In genomic region chr7:90131831-90132241, GRCm38 (mm10) we compare ENCODE assay signal across 8 mouse cellular contexts. TPM values are rescaled to one million over a fixed set of nuclear protein-coding genes. Genes with fewer than 3 reads are reported as not detected.
DNase-seq lines count a peak whose midpoint lies in the region; ATAC-seq and TF ChIP-seq lines count a peak whose summit lies in the region.

No protein-coding gene starts in this region.

- H3K4me1 ChIP-seq in bone marrow, adult 2 months (ENCODE audit: control insufficient read depth, insufficient read depth, low read length): no peaks in the 10 kb centered on the region; the same call in 1 of the 2 replicates
- peaks cover 50% of the 10 kb centered on the region for H3K4me1 ChIP-seq in heart, embryonic 13.5 days
- peaks cover 3% of the 10 kb centered on the region; the same call in 1 of the 2 replicates for H3K4me1 ChIP-seq in midbrain, postnatal 0 days (ENCODE audit: insufficient read depth, low read length)

- 9% methylated on average over 7 of the region's 7 CpGs for WGBS in bone marrow, adult 2 months
- WGBS in heart, embryonic 13.5 days: 3% methylated on average over 7 of the region's 7 CpGs
- 5% methylated on average over 7 of the region's 7 CpGs for WGBS in midbrain, postnatal 0 days

- peak overlapping the region; percentile 100 for H3K9ac ChIP-seq in heart, embryonic 13.5 days
- H3K9ac ChIP-seq in midbrain, postnatal 0 days (replicated peaks; ENCODE audit: low read length, poor library complexity, severe bottlenecking): peak overlapping the region; percentile 94

- H3K9me3 ChIP-seq in heart, embryonic 13.5 days: no peaks in the 10 kb centered on the region
- no peaks in the 10 kb centered on the region for H3K9me3 ChIP-seq in midbrain, postnatal 0 days (ENCODE audit: low read length)

- H3K36me3 ChIP-seq in heart, embryonic 13.5 days: no peaks in the 10 kb centered on the region
- H3K36me3 ChIP-seq in midbrain, postnatal 0 days (ENCODE audit: insufficient read depth, low read length): no peaks in the 10 kb centered on the region

- peak overlapping the region; percentile 57; the same call in 1 of the 2 replicates for H3K27ac ChIP-seq in bone marrow, adult 2 months (ENCODE audit: control insufficient read depth, insufficient read depth, low read depth, low read length, poor library complexity)
- H3K27ac ChIP-seq in heart, embryonic 13.5 days (replicated peaks): peak overlapping the region; percentile 99
- H3K27ac ChIP-seq in midbrain, postnatal 0 days (ENCODE audit: low read depth, low read length): peak overlapping the region; percentile 1; the same call in 1 of the 2 replicates

- peak; percentile 46 for DNase-seq in adrenal gland, adult 2 months
- DNase-seq in adrenal gland, postnatal 4 days (ENCODE audit: low spot score in 2 of 2): no peak
- DNase-seq in kidney, postnatal 25 days: peak; percentile 57 to 62
- DNase-seq in midbrain, postnatal 0 days (ENCODE audit: low spot score): peak; percentile 22
- DNase-seq in layer of hippocampus, adult 9-10 months (ENCODE audit: low spot score): no peak

- TF ChIP-seq POLR2A in bone marrow, adult 2 months (IDR thresholded peaks at IDR 0.05; ENCODE audit: borderline replicate concordance, control insufficient read depth, low read depth, low read length): no peak

- TF ChIP-seq CTCF in bone marrow, adult 2 months (IDR thresholded peaks at IDR 0.05; ENCODE audit: control insufficient read depth, insufficient read depth, low read length): no peak
- no peak for TF ChIP-seq CTCF in midbrain, postnatal 0 days (IDR thresholded peaks at IDR 0.05)

- no peak for ATAC-seq in heart, embryonic 13.5 days (ENCODE audit: extremely low read depth, insufficient number of reproducible peaks, low FRiP score, low TSS enrichment)
- ATAC-seq in midbrain, postnatal 0 days (ENCODE audit: low FRiP score): no peak
- no peak for ATAC-seq in activated CD4-positive, CD25-positive, alpha-beta regulatory T cell, adult 4 months

- peak overlapping the region; percentile 53 for H3K4me3 ChIP-seq in bone marrow, adult 2 months (replicated peaks; ENCODE audit: control insufficient read depth, low read depth, low read length)
- H3K4me3 ChIP-seq in heart, embryonic 13.5 days: peak overlapping the region; percentile 98
- peak overlapping the region; percentile 97 for H3K4me3 ChIP-seq in midbrain, postnatal 0 days (ENCODE audit: low read depth, low read length)

- no peaks in the 10 kb centered on the region for H3K27me3 ChIP-seq in heart, embryonic 13.5 days (replicated peaks)
- H3K27me3 ChIP-seq in midbrain, postnatal 0 days (ENCODE audit: insufficient read depth, low read length): no peaks in the 10 kb centered on the region

- H3K4me2 ChIP-seq in heart, embryonic 13.5 days: peak overlapping the region; percentile 82
- H3K4me2 ChIP-seq in midbrain, postnatal 0 days (ENCODE audit: low read depth, low read length, poor library complexity, severe bottlenecking): peak overlapping the region; percentile 57

RNA-seq across cellular contexts. Expression of gene Picalm, which starts 1.8 kb away (rescaled TPM):
- total RNA-seq in adrenal gland, adult 2 months (2021): 100 to 1,000 TPM; 153 to 160 TPM
- polyA plus RNA-seq in adrenal gland, adult 2 months (2012; rRNA removed): 51.4 and 53.3 TPM in 2 replicates
- total RNA-seq in adrenal gland, postnatal 4 days (2021): 100 to 1,000 TPM; 198 to 211 TPM
- 185 and 222 TPM in 2 replicates for polyA plus RNA-seq in bone marrow, adult 2 months (2011; ENCODE audit: insufficient read depth, insufficient read length, low replicate concordance, missing spikeins)
- polyA plus RNA-seq in heart, embryonic 13.5 days (2015; fragmentation: Nextera tagmentation; extraction: Ambion mirVana): 29.1 and 31.0 TPM in 2 replicates
- 173 and 215 TPM in 2 replicates for total RNA-seq in midbrain, postnatal 0 days (2014; rRNA removed)
- polyA plus RNA-seq in midbrain, postnatal 0 days (2015; fragmentation: Nextera tagmentation; extraction: Ambion mirVana): 20.2 and 24.8 TPM in 2 replicates
- polyA plus RNA-seq in activated CD4-positive, CD25-positive, alpha-beta regulatory T cell, adult 4 months (2017; shearing (Covaris generic)): 10 to 100 TPM; 49.7 to 85.7 TPM

Comparison
In these comparisons a context has a peak if more than half of its experiments do, and no peak if none do; other contexts are left out.
1. DNase-seq: peak in adrenal gland, adult 2 months (single experiment), kidney, postnatal 25 days (2 of 2) and midbrain, postnatal 0 days (single experiment); none in adrenal gland, postnatal 4 days (0 of 2) and layer of hippocampus, adult 9-10 months (single experiment).
2. H3K27ac ChIP-seq: peak in every context shown above with its lines; median percentile 99 in heart, embryonic 13.5 days; 57 in bone marrow, adult 2 months; 1 in midbrain, postnatal 0 days.
3. Peak in every context shown above with its lines, with median percentiles within 50 percentile points of each other: H3K4me3 ChIP-seq.